Mouse (Mus musculus) midbrain, embryonic 13.5 days (tissue): ENCODE measurements around the gene Oas1d. TPM values are rescaled to one million over a fixed set of nuclear protein-coding genes. Genes with fewer than 3 reads are reported as not detected.
"Not testable (repeated sequence)": the region's sequence is repeated elsewhere in the genome, so short reads cannot be mapped to it uniquely, and the experiment has no call there.

Experiments
- ATAC-seq: fragments of 200-750 bp; cut with Nextera tagmentation; 2 replicates; pipeline ENCODE4 v1.8.0; 2017; ENCODE audit warnings: mild to moderate bottlenecking, moderate TSS enrichment, moderate library complexity
- H3K27ac ChIP-seq: fragments of 300-500 bp; sonication (generic); 2 replicates; pipeline ENCODE4 v1.5.1; 2015; ENCODE audit warnings: inconsistent platforms, mild to moderate bottlenecking, moderate library complexity
- H3K27me3 ChIP-seq: fragments of 300-500 bp; sonication (generic); 2 replicates; pipeline ENCODE4 v1.6.1; 2015; ENCODE audit warnings: mild to moderate bottlenecking, inconsistent platforms
- H3K36me3 ChIP-seq: fragments of 300-500 bp; sonication (generic); 2 replicates; pipeline ENCODE4 v1.6.1; 2015; ENCODE audit warnings: mild to moderate bottlenecking, inconsistent platforms
- H3K4me1 ChIP-seq: fragments of 300-500 bp; sonication (generic); replicated peaks from 2 replicates; pipeline ENCODE4 v1.6.1; 2015; ENCODE audit warnings: inconsistent platforms
- H3K4me2 ChIP-seq: fragments of 300-500 bp; sonication (generic); replicated peaks from 2 replicates; pipeline ENCODE4 v1.6.1; 2015; ENCODE audit warnings: moderate library complexity, mild to moderate bottlenecking, inconsistent platforms
- H3K4me3 ChIP-seq: fragments of 300-500 bp; sonication (generic); replicated peaks from 2 replicates; pipeline ENCODE4 v1.5.1; 2015; ENCODE audit warnings: mild to moderate bottlenecking, inconsistent platforms
- H3K9ac ChIP-seq: fragments of 300-500 bp; sonication (generic); replicated peaks from 2 replicates; pipeline ENCODE4 v1.6.1; 2015; ENCODE audit warnings: mild to moderate bottlenecking, inconsistent platforms
- H3K9me3 ChIP-seq: fragments of 300-500 bp; sonication (generic); 2 replicates; pipeline ENCODE4 v1.6.1; 2016; ENCODE audit warnings: mild to moderate bottlenecking, inconsistent platforms
- WGBS: fragments of 180-500 bp; shearing (Covaris S2); methylation state at CpG from one replicate; pipeline ENCODE4 v1.1.7; 2015; 5-methylcytosine and 5-hydroxymethylcytosine counted together
- polyA plus RNA-seq: library from polyadenylated mRNA; unstranded; fragments of >200 nt; fragmentation: Nextera tagmentation; extraction: Ambion mirVana; gene quantifications from 2 replicates; pipeline ENCODE4 v1.2.1, GENCODE M21; 2015

Oas1d gene
- polyA plus RNA-seq, 1 experiment from 2014 or later = not detected

GRCm38 (mm10) chr5:120890026-120890425 lies 24.3 kb upstream of the Oas1d start:
- Histone ChIP-seq H3K27me3 (no peaks in the 10 kb centered on the region), H3K4me3 (no peak overlapping the region), H3K36me3 (no peaks in the 10 kb centered on the region), H3K9me3 (no peaks in the 10 kb centered on the region), H3K4me2 (no peak overlapping the region), H3K9ac (no peak overlapping the region), H3K27ac (no peak overlapping the region), H3K4me1 (no peaks in the 10 kb centered on the region)
- ATAC-seq = no peak
- 86% methylated on average over 2 of the region's 2 CpGs for WGBS

DNA sequence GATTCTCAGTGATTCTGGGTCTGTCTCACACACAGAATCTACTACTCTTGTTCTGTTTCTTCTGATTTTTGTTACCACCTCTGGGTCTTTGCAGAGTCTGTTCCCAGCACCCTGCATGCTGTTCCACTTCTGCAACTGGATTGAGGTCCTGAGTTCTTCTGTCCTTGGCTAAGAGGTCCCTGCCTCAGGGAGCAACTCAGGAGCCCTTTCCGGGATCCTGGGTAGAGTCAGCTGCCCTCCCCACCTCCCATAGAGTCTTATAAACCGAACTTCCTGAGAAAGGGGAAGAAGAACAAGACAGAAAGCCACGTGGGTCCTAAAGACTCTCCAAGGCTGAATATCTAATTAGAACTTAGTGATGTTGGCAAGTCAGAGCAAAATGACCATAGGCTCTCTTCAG lies 23.3 kb upstream of the Oas1d start:
- no peak overlapping the region for H3K4me3 ChIP-seq
- no peak for ATAC-seq
- no peak overlapping the region for H3K9ac ChIP-seq
- no peaks in the 10 kb centered on the region for H3K27me3 ChIP-seq
- WGBS = 56% methylated on average over 3 of the region's 3 CpGs
- no peak overlapping the region for H3K4me2 ChIP-seq
- no peak overlapping the region for H3K27ac ChIP-seq
- no peaks in the 10 kb centered on the region for H3K36me3 ChIP-seq
- no peaks in the 10 kb centered on the region for H3K9me3 ChIP-seq
- H3K4me1 ChIP-seq = 0 out of 2 replicates have a peak, but pooled peaks cover 2% of the 10 kb centered on the region

- H3K27ac ChIP-seq, ATAC-seq, H3K9ac ChIP-seq, H3K4me1 ChIP-seq, H3K9me3 ChIP-seq, H3K4me3 ChIP-seq, H3K36me3 ChIP-seq, H3K27me3 ChIP-seq, H3K4me2 ChIP-seq: not testable (repeated sequence)
- 79% methylated on average over 2 of the region's 2 CpGs for WGBS
These were observed 22.6 kb upstream of the Oas1d start for GRCm38 (mm10) chr5:120891566-120892242.

DNA sequence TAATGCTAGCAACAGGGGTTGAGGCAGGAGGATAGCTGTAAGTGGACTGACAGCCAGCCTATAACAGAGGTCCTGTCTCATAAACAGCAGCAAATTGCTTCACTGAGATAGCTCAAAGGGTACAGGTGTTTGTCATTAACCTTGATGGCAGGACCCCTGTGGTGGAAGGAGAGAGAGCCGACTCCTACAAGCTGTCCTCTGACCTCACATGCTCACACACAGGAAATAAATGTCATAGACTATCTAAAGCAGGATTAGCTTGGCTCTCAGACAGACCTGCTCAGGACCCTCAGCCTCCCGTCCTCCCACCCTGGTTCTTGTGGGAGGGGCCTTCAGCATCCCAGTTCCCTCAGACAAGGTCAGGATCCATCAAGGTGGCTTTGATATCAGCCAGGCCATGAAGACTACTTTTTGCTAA lies 22.1 kb upstream of the Oas1d start:
- ATAC-seq = no peak
- WGBS = 84% methylated on average over 2 of the region's 2 CpGs
- H3K9ac ChIP-seq = no peak overlapping the region
- H3K27ac ChIP-seq = no peak overlapping the region
- no peaks in the 10 kb centered on the region for H3K36me3 ChIP-seq
- no peak overlapping the region for H3K4me3 ChIP-seq
- H3K27me3 ChIP-seq = no peaks in the 10 kb centered on the region
- H3K4me1 ChIP-seq = 0 out of 2 replicates have a peak, but pooled peaks cover 2% of the 10 kb centered on the region
- no peaks in the 10 kb centered on the region for H3K9me3 ChIP-seq
- no peak overlapping the region for H3K4me2 ChIP-seq

DNA sequence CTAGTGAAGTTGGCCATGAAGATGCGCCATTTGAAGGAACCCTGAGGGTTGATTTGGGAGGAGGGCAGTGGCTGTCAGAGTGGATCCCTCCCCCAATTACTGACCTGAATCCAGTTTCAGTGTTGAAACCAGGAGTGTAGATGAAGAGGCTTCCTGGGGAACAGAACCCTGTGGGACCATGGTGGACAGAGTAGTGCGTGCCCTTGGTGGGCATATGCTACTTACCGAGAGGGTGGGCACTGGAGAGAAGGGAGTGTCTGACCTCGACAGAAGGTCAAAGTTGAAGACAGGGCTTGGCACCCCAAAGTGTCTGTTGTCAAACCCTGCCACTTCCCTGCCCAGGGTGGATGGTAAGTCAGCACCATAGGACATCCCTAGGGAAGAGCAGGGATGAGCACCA lies 20.5 kb upstream of the Oas1d start:
- H3K36me3 ChIP-seq, H3K9me3 ChIP-seq, H3K4me1 ChIP-seq, H3K4me3 ChIP-seq, H3K27me3 ChIP-seq, H3K9ac ChIP-seq, ATAC-seq, H3K4me2 ChIP-seq, H3K27ac ChIP-seq: not testable (repeated sequence)
- WGBS = 92% methylated on average over 4 of the region's 4 CpGs

DNA sequence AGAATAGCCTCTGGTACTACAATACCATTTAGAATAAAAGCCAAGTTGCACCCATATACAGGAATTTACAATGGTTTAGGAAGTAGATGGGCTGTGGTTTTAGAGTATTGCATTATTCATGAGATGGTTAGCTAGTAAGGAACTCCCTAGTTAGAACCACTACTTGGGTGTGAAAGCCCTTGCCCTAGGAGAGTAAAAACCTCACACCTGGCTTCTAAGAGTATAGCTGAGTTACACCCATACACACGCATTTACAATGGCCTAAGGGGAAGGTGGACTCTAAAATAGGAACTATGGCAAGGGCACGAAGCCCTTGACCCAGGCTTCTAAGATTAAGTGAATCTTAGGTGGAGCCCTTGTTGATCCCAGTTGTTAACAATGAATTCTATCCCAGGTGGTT lies 19.6 kb upstream of the Oas1d start:
- H3K27ac ChIP-seq, H3K4me1 ChIP-seq, H3K9ac ChIP-seq, ATAC-seq, H3K9me3 ChIP-seq, H3K4me3 ChIP-seq, H3K27me3 ChIP-seq, H3K4me2 ChIP-seq, H3K36me3 ChIP-seq: not testable (repeated sequence)
- WGBS = 80% methylated on average over 2 of the region's 2 CpGs

- no peak overlapping the region for H3K9ac ChIP-seq
- no peak overlapping the region for H3K4me2 ChIP-seq
- WGBS = 83% methylated on average over 11 of the region's 11 CpGs
- ATAC-seq = no peak
- no peaks in the 10 kb centered on the region for H3K36me3 ChIP-seq
- H3K4me1 ChIP-seq = 0 out of 2 replicates have a peak, but pooled peaks cover 2% of the 10 kb centered on the region
- H3K4me3 ChIP-seq = no peak overlapping the region
- 0 out of 2 replicates have a peak, but pooled peaks cover 2% of the 10 kb centered on the region for H3K9me3 ChIP-seq
- no peaks in the 10 kb centered on the region for H3K27me3 ChIP-seq
- H3K27ac ChIP-seq = no peak overlapping the region
These were observed 19.0 kb upstream of the Oas1d start for GRCm38 (mm10) chr5:120895231-120895900.

- ATAC-seq = no peak
- H3K9me3 ChIP-seq = 0 out of 2 replicates have a peak, but pooled peaks cover 3% of the 10 kb centered on the region
- no peaks in the 10 kb centered on the region for H3K36me3 ChIP-seq
- no peak overlapping the region for H3K27ac ChIP-seq
- H3K4me1 ChIP-seq = 0 out of 2 replicates have a peak, but pooled peaks cover 2% of the 10 kb centered on the region
- no peaks in the 10 kb centered on the region for H3K27me3 ChIP-seq
- H3K4me2 ChIP-seq = no peak overlapping the region
- WGBS = 82% methylated on average over 6 of the region's 6 CpGs
- no peak overlapping the region for H3K9ac ChIP-seq
- no peak overlapping the region for H3K4me3 ChIP-seq
These were observed 16.0 kb upstream of the Oas1d start for GRCm38 (mm10) chr5:120898307-120898706.

GRCm38 (mm10) chr5:120898726-120899125 lies 15.6 kb upstream of the Oas1d start:
- Histone ChIP-seq H3K9ac (no peak overlapping the region), H3K4me1 (0 out of 2 replicates have a peak, but pooled peaks cover 2% of the 10 kb centered on the region), H3K27me3 (no peaks in the 10 kb centered on the region), H3K36me3 (no peaks in the 10 kb centered on the region), H3K27ac (no peak overlapping the region), H3K4me3 (no peak overlapping the region), H3K4me2 (no peak overlapping the region), H3K9me3 (0 out of 2 replicates have a peak, but pooled peaks cover 3% of the 10 kb centered on the region)
- no peak for ATAC-seq

- no peak for ATAC-seq
- Histone ChIP-seq H3K27ac (no peak overlapping the region), H3K4me2 (no peak overlapping the region), H3K9ac (no peak overlapping the region), H3K9me3 (0 out of 2 replicates have a peak, but pooled peaks cover 3% of the 10 kb centered on the region), H3K4me1 (no peaks in the 10 kb centered on the region), H3K36me3 (no peaks in the 10 kb centered on the region), H3K4me3 (no peak overlapping the region), H3K27me3 (no peaks in the 10 kb centered on the region)
- WGBS = 59% methylated on average over 1 of the region's 1 CpGs
These were observed 13.7 kb upstream of the Oas1d start for GRCm38 (mm10) chr5:120900666-120901065.

- 96% methylated on average over 5 of the region's 5 CpGs for WGBS
- no peaks in the 10 kb centered on the region for H3K36me3 ChIP-seq
- no peak overlapping the region for H3K9ac ChIP-seq
- 0 out of 2 replicates have a peak, but pooled peaks cover 3% of the 10 kb centered on the region for H3K9me3 ChIP-seq
- no peak overlapping the region for H3K27ac ChIP-seq
- no peak overlapping the region for H3K4me3 ChIP-seq
- H3K4me1 ChIP-seq = no peaks in the 10 kb centered on the region
- no peaks in the 10 kb centered on the region for H3K27me3 ChIP-seq
- no peak overlapping the region for H3K4me2 ChIP-seq
- ATAC-seq = no peak
These were observed 12.3 kb upstream of the Oas1d start for GRCm38 (mm10) chr5:120902056-120902455.

- not testable (repeated sequence) for H3K27ac ChIP-seq, H3K4me1 ChIP-seq, H3K9me3 ChIP-seq, ATAC-seq, H3K27me3 ChIP-seq, H3K36me3 ChIP-seq, H3K9ac ChIP-seq, H3K4me2 ChIP-seq, H3K4me3 ChIP-seq
- 43% methylated on average over 7 of the region's 12 CpGs for WGBS
These were observed 7.3 kb upstream of the Oas1d start, which contains the start of gene Oas1a for GRCm38 (mm10) chr5:120906791-120907733. Gene Oas1a (minus strand): TSS chr5:120907521.
